Mouse (Mus musculus): Measurements from ENCODE around the gene Angptl6. TPM values are rescaled to one million over a fixed set of nuclear protein-coding genes. Genes with fewer than 3 reads are reported as not detected.

Angptl6 gene
- total RNA-seq, 2 experiments from 2014 or later, result 0.11 to 1.3 TPM

DNA sequence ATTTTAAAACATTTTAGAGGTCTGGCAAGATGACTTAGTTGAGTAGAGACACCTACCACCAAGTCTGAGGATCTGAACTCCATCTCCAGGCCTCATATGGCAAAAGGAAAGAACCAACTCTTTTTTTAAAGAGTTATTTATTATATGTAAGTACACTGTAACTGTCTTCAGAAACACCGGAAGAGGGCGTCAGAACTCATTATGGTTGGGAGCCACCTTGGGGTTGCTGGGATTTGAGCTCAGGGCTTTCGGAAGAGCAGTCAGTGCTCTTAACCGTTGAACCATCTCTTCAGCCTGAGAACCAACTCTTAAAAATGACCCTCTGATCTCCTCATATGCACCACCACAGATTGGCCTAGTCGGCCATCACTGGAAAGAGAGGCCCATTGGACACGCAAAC, 7.7 kb upstream of the Angptl6 start:
- ATAC-seq (ENCODE audit: poor library complexity, severe bottlenecking), result no peak

DNA sequence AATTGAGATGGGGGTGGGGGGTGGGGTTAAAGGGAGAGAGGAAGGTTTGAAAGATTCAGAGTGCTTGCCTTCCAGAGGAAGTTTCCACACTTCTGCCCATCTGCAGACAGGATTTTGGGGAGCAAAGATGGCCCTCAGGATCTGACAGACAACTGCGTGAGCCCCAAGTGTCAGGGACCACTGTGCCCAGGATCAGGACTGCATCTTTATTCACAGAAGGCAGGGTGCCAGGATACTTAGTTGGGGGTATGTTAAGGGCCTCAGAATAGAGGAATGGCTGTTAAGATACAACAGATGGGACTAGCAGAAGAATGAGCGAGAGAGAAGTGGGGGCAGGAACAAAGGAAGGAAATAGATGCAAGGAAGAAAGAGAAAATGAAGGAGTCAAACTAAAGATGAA, 7.0 kb upstream of the Angptl6 start:
- no peak for ATAC-seq (ENCODE audit: poor library complexity, severe bottlenecking)

DNA sequence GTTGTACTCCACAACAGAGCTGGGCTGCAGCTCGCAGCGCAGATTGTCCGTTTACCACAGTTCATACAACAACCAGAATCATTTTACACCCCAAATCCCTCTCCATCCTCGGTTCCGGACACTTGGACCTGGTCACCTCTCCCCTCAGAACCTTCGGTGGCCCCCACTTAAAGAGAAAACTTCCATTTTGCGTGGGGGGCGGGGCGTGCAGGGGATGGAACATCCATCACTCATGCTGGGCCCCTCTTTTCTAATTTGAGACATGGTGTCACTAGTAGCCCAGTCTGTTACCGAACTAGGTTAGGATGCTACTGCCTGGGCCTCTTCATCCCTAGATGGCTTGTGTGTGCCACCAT, 839 bp downstream of the Angptl6 start:
- ATAC-seq (ENCODE audit: poor library complexity, severe bottlenecking), result no peak

DNA sequence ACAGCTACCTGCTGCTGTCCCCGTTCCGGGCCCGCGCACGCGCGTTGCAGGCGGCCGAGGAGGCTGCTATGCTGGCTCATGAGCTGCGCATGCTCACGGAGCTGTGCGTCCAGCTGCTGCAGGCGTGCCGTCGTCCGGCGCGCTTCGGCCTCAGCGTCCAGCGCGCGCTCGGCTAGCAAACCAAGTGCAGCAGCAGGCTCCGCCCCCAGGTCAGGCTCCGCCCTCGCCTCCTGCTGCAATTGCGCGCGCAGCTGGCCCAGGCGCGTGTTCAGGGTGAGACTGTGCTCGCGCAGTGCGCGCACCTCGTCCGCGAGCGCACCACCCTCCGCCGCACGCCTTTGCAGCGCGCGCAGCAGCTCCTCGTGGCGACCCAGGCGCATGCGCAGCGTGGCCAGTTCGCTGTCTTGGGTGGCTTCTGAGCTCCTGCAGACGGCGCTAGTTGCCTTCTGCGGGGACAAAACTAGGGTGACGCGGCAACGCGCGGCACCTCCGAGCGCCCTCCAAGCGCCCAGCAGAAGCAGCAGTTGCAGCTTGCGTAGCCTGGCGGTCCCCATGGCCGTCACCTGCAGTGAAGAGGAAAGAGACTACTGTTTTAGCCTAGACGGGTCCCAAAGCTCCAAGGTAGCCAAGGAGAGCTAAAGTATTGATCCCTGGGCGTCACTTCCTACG, 1.4 kb downstream of the Angptl6 start:
- peak; percentile 94 for ATAC-seq (ENCODE audit: poor library complexity, severe bottlenecking)

DNA sequence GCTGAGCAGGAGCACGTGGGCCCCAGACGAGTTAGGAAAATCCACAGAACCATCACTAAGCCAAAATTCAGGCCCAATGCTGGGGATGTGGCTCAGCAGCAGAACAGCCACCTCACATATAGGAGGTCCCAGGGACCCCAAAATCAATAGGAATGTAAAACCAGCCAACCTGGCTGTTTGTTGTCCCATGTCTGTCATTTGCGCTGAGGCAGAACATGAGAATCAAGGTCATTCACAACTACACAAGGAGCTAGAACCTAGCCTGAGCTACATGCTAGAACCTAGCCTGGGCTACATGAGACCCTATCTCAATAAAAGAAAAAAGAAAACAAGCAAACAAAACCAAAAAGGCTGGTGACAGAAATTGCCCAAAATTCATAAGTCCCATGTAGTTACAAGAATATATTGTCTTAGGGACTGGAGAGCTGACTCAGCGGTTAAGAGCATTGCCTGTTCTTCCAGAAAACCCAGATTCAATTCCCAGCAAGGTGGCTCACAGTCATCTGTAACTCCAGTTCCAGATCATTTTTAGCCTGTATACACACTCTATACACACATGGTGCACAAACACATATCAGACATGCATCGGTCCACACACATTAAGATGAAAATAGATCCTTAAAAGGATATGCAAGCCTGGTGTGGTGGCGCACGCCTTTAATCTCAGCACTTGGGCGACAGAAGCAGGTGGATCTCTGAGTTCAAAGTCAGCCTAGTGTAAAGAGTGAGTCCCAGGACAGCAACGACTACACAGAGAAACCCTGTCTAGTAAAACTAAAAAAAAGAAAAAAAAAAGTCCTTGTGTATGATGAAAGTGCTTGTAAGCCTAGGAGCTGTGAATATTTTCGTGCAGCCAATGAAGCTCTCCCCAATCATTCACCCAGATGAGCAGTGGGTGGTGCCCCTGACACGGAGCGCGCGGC, 2.1 kb downstream of the Angptl6 start:
- no peak for ATAC-seq (ENCODE audit: poor library complexity, severe bottlenecking)

DNA sequence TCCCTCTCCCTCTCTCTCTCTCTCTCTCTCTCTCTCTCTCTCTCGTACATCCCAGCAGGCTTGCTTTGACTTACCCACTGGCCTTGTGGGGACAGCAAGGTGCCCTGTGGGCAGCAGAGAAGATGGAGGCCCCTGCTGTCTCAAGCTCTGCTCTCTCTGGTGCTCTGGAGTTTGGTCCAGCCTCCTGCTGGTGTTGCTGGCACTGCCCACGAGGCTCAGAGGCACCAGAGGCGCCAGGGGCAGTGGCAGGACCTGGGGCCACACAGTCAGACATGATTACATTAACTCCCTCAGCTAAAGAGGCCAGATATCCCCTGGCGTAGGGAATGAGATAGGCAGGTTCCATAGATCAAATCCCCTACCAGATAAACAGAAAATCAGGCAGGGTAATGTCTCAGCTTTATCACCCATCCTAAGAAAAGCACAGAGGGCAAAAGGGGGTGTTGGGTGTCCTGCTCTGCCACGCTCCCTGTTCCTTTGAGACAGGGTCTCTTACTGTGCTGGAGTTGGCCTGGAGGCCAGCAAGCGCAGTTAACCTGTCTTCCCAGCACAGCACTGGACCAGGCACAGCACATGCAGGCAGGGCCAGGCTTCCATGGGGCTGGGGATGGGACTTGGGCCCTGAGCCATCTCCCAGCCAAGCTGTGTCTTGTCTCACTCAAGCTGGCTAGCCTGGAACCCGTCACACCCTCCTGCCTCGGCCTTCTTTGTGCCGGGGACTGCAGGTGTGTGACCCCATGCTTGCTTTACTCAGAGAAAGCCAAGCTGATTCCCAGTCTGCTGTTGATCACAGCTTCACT, 3.0 kb downstream of the Angptl6 start:
- ATAC-seq (ENCODE audit: poor library complexity, severe bottlenecking), result no peak

DNA sequence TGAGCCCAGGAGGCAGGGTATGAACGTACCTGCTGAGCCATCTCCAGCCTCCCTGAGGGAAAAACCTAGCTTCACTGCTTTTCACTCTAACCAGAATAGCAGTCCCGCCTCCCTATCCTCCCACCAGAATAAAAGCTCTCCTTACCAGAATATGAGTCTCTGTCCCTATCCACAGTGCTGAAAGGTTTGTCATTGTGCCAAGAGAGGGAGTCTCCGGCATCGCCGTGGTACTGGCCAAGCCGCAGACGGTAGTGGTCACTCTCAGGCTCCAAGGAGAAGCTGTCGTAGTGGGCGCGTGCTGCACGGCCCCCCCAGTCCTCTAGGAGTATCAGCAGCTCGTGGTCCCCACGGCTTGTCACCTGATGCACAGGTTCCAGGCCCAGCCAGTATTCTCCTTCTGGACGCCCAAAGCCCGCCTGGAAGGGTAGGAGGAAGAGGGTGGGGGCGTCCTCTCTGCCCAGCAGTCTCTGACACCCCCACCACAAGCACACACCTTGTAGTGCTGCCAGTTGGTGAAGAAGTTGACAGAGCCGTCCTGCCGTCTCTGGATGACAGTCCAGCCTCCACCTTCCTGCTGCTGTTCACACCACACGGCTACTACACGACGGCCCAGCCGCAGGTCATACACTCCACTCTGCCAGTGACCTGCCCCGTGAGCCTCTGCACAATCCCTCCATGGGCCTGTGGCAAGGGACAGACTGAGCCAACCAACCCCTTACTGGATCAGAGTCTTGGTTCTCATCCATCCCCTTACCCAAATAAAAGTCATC, 4.3 kb downstream of the Angptl6 start:
- ATAC-seq (ENCODE audit: poor library complexity, severe bottlenecking), result no peak

DNA sequence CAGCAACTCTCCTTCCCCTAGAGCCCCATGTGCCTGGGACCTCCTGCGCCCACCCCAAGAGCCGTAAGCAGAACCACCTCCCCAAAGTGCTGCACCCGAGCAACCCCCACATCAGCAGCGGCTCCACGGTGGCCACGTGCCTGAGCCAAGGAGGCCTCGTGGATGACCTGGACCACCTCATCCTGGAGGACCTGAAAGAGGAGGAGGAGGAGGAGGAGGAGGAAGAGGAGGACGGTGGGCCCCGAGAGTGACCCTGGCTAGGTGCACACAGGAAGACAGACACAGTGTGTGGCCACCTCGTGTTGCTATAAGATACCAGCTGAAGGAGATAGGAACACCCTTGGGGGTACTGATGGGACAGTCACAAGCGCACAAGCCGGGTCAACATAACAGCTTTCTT, 6.0 kb downstream of the Angptl6 start:
- no peak for ATAC-seq (ENCODE audit: poor library complexity, severe bottlenecking)

DNA sequence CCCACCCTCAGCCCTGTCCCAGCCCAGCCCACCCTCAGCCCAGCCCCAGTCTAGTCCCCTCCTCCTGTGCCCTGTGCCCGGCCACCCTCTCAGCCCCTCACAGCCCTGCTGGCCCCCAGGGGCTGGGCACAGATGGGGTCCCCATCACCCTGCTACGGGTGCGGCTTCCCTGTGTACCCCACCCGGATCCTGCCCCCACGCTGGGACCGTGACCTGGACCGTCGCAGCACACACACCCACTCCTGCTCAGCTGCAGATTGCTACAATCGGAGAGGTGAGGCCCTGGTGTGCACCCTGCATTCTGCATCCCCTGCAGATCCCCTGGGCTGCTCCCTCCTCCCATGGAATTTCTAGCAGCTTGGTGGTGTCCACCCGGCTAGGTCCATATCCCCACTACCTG, 6.5 kb downstream of the Angptl6 start:
- no peak for ATAC-seq (ENCODE audit: poor library complexity, severe bottlenecking)

DNA sequence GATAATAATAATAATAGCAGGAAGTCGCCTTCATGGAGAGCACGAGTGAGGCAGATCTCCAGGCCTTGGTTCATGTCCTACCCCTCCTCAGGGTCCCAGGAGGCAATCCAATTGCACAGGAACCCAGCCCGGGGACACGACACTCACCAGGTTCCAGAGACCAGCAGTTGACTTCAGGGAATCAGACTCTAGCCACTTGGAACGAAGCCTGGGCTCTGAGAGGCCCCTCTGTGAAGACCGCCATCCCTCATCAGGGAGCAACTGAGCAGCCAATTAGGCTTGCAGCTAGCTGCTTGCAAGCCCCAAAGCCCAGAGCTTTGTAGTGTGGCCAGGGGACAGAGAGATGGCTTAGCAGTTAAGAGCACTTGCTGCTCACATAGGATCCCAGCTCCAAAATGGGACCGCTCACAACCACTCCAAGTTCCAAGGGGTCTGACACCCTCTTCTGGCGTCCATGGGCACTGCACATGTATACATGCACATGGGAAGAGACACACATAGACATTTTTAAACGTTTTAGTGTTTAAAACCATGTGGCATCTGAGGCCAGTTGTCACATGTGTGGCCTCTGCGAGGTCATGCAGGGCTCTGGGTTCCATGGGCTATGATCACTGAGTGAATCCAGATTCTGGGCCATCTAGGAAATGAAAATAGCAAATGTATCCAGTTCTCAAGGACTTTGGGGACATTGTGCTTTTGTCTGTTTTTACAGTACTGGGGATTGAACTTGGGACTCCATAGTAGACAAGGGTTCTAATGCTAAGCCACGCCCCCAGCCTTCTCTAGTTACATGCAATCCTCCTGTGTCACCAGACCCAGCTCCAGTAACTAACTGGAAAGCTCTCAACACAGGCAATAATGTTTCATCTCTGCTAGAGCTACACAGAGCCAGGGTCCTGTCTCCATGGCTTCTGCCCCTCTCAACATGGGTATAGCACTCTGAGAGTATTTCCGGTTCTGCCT, 9.0 kb downstream of the Angptl6 start:
- no peak for ATAC-seq (ENCODE audit: poor library complexity, severe bottlenecking)

DNA sequence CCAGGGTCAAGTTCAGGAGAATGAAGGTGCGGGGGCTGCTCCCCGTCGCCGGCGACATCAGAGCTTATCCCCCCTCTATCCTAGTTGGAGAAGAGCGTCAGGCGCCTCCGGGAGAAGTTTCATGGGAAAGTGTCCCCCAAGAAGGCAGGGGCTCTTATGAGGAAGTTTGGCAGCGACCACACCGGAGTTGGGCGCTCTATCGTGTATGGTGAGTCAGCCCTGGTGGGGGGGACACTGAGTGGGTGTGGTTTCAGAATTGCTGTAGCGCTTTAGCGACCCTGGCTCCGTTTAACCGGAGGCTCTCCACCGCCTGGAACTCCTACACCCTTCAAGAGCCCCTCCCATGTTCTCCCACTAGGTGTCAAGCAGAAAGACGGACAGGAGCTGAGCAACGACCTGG, 10.3 kb downstream of the Angptl6 start:
- no peak for ATAC-seq (ENCODE audit: poor library complexity, severe bottlenecking)

DNA sequence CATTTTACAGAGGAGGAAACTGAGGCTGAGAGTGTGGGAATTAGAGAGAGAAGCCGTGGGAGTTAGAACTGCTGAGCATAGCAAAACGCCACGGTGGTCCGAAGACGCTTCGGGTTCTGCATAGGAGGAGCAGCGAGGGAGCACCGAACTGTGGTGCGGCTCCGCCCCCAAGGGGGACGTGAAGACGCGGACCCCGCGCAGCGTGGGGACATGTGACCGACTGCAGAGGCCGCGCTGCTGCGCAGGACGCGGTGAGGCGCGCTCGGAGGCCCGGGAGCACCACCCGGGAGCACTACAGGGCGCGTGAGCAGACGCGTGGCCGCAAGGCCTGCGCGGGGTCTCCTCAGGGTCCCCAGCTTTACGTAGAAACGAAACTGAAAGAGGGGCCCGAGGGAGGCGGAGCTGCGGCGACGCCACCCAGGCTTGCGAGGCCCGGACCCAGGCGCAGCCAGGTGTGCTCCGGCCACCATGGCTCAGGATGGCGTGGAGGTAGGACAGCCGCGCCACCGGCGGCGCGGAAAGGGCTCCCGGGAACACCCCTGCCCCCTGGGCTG, 11.0 kb downstream of the Angptl6 start, which contains the start of gene A230050P20Rik:
TSS of gene A230050P20Rik (plus strand) at position 195 of the 554 bp plus-strand sequence.
- ATAC-seq (ENCODE audit: poor library complexity, severe bottlenecking), result peak; percentile 35

DNA sequence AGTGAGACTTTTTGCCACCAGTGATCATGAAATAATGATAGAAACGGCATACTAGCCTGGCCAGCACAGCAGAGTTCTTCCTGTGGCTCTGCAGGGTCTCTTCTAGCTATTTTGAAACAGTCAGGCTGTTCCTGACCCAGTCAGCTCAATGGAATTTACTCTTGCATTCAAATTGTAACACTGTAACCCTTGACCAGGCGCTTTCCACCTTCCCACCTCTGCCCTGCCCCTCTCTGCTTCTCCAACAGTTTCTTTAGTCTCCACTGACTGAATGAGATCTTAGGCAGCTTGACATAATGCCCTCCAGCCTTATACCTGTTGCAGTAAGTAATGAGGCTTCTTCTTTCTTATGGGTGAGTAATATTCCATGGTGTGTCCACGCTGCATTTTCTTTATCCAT, 12.6 kb downstream of the Angptl6 start:
- ATAC-seq (ENCODE audit: poor library complexity, severe bottlenecking), result no peak

DNA sequence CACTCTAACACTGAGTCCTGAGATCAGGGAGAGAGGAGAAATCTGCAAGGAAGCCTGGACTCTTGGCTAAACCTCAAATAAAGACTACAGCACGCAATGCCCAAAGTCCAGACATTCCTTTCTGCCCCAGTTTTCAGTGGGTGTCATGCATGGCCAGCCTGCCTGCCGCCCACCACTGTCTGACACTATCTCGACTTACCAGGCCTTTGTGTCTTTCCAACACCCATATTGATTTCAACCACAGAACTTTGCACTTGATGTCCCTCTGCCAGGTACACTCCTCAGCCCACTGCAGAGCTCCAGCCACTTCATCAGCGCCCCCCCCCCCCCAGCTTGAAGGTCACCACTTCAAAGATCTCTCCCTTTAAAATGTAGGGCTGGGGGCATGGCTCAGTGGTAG, 17.3 kb downstream of the Angptl6 start:
- no peak for ATAC-seq (ENCODE audit: poor library complexity, severe bottlenecking)

DNA sequence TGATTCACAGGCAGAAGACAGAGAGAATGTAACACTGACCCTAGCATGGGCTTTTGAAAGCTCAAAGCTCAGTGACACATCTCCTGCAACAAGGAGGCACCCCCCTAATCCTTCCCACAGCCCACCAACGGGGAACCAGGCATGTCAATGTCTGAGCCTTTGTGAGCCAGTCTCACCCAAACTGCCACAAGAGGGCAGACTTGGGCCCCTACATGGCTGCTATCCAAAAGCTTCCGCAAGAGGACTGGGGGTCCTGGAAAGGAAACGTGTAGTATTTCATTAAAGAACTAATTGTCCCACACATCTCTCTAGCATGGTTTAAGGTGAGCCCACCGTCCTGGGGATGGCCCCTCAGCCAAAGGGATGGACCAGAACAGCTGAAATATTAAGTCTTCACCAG, 17.7 kb downstream of the Angptl6 start:
- ATAC-seq (ENCODE audit: poor library complexity, severe bottlenecking), result no peak

DNA sequence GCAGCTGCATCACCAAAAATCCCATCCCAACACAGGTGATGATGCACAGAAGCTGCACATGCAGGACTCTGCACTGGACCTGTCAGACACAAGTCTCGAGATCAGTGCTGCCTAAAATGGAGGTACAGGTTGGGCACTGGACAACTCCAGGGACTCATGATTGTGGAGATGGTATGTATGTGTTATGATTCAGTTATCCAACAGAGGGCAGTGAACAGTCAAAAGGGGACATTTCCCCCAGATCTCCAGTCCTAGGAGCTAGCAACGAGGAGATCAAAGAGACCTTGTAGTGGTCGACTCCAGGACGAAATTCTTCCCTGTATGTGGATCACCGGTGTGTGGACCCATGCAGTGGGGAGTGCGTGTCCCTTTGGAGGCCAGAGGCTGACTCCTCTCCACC, 19.6 kb downstream of the Angptl6 start:
- ATAC-seq (ENCODE audit: poor library complexity, severe bottlenecking), result no peak

DNA sequence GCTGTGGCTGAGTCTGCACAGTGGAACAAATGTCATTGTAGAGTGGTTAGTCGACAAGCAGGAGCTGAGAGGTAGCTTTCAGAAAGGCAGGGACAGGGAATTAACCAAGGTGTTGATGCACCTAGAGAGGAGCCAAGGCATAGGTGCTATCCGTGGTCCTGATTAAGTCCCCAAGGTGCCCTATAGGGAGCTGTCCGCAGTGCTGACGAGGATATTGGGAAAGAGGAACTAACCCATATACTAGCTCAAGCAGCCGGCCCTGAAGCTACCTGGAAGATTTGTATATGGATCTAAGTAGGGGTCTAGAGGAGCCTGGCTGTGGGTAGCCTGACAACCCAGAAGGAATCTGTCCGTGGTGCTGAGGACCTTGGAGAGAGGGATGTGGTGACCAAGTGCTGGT, 22.4 kb downstream of the Angptl6 start:
- peak; percentile 75 for ATAC-seq (ENCODE audit: poor library complexity, severe bottlenecking)

DNA sequence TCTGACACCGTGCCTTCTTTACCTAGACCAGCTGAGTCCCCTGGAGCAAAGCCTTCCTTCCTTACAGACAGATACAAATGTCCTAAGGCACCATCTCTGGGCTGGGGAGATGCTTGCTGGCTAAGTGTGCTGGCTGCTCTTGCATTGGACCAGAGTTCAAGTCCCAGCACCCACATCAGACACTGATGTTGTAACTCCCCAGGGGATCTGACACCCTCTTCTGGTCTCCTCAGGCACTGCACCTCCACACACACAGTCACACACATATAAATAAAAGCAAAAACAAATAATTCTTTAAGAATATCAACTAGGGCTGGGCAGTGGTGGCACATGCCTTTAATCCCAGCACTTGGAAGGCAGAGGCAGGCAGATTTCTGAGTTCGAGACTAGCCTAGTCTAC, 29.3 kb downstream of the Angptl6 start:
- ATAC-seq (ENCODE audit: poor library complexity, severe bottlenecking), result no peak

DNA sequence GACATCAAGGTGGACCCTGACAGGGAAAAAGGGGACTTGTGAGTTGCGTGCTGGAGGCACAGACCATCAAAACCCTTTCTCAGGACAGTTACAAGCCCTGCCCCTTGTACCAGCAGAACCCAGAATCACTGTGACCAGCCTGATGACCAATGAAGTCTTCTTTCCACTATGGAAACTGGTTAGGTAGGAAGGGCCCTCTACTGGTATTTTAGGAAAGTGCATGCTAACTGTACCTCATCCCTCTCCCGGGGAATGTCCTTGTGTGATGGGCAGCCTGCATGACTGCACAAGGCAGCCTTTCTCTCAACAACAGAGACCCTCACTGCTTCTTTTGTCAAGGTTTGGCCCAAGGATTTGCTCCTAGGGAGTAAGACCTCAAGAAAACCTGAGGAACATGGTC, 36.9 kb downstream of the Angptl6 start:
- no peak for ATAC-seq (ENCODE audit: poor library complexity, severe bottlenecking)
